Mouse (Mus musculus) heart, adult 8-10 months (tissue): ENCODE measurements around the gene Plpp2. TPM values are rescaled to one million over a fixed set of nuclear protein-coding genes. Genes with fewer than 3 reads are reported as not detected.

Experiments used
- DNase-seq: peaks from one replicate; pipeline ENCODE4 v3.0.0; 2022; ENCODE audit warnings: low spot score
- total RNA-seq, 4 experiments: library from RNA; stranded (reverse); gene quantifications; 2 replicates each; pipeline ENCODE4 v1.2.4; 2022

The Plpp2 gene
- total RNA-seq, result 1 to 10 TPM; 3.1 to 7.1 (median 4.8) TPM

DNA sequence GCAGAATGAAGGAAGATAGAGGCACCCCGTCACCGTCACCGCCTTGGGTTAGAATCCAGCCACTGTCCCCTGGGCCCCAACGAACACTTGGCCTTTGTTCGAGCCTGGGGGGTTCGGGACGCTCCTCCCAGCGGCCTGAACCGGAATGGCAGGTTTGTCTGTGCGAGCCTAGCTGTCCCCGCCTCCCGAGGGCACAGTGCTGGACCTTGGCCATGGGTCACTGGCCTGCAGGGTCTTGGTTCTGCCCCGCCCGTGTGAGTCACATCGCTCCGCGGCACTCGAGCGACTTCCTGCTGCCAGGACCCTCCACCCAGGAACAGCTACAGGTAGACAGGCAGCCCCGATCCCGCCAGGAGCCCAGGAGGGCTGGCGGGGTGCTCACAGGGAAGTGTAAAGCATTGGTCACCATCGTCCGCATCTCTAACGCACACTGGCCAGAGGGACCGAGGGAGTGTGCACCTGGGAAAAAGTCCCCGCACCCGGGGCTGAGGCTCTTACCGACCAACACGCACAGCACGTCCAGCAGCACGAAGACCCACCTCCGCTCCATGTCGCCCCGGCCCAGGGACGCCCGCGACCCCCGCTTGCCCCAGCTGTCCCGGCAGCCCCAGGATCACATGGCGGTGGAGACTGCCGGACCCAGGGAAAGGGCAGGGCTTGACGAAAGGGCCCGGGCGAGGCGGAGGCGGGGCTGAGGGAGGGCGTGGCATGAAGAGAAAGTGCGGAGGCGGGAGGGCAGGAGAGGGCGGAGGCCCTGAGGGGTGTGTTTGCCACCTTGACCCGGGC lies at the start of gene Plpp2:
TSS of gene Plpp2 (minus strand) at position 671 of the 786 bp plus-strand sequence.
- DNase-seq, result peak; percentile 47

- DNase-seq, result no peak
Observed at GRCm38 (mm10) chr10:79581501-79581900, 47.9 kb upstream of the Plpp2 start.

DNA sequence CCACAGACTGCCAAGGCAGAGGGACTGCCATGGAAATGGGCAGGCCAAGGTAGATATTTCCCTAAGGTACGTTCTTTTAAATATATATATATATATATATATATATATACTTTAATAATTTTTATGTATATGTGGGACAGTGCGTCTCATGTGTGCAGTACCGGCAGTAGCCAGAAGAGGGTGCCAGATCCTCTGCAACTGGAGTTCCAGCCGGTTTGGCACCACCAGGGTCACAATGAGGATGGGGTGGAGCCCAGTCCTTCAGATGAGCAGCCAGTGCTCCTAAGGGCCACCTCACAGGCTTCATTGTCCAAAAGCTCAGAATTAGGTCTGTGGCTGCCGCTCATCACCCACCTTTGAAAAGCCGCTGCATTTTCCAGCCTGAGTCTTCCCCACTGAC lies 47.2 kb upstream of the Plpp2 start:
- no peak for DNase-seq

GRCm38 (mm10) chr10:79580356-79580755 lies 46.8 kb upstream of the Plpp2 start:
- no peak for DNase-seq

DNA sequence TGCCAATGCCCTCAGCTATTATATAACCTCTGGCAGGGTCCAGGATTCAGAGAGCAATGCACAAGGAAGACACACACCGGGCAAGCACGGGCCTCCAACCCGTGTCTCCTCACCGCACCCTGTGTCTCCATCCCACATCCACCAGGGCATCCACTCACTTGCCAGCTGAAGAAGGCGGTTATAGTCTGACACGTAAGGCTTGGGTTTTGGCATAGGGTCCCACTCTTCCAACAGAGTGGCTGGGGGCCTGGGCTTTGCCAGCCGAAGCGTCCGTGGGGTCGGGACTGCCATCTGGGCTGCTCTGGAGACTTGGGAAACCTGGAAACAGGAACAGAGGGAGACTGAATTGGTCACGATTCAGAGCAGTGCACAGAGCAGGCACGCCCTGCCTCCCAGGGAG lies 46.2 kb upstream of the Plpp2 start:
- DNase-seq, result no peak

- DNase-seq, result no peak
Observed at GRCm38 (mm10) chr10:79578891-79579290, 45.3 kb upstream of the Plpp2 start.

GRCm38 (mm10) chr10:79578276-79578675 lies 44.7 kb upstream of the Plpp2 start:
- no peak for DNase-seq

DNA sequence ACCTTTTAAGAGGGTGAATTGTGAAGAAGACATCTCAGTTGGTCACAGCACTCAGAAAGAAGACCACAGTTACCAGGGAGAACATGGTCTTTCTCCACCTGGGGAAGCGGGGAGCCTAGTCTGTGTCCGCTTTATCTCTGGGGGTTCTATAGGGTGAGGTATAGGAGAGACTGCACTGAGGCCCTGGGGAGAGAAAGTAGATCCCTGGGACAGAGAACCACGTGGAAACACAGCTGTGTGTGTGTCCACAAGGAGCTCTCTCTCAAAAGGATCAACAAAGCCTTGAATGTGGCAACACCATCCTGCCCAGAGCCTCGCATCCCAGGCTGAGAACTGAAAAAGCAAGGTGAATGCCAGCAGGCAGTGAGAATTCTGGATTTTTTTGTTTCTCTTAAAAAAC lies 43.8 kb upstream of the Plpp2 start:
- no peak for DNase-seq

- no peak for DNase-seq
Observed at GRCm38 (mm10) chr10:79575754-79576153, 42.2 kb upstream of the Plpp2 start.

- DNase-seq, result no peak
Observed at GRCm38 (mm10) chr10:79574796-79575195, 41.2 kb upstream of the Plpp2 start.

DNA sequence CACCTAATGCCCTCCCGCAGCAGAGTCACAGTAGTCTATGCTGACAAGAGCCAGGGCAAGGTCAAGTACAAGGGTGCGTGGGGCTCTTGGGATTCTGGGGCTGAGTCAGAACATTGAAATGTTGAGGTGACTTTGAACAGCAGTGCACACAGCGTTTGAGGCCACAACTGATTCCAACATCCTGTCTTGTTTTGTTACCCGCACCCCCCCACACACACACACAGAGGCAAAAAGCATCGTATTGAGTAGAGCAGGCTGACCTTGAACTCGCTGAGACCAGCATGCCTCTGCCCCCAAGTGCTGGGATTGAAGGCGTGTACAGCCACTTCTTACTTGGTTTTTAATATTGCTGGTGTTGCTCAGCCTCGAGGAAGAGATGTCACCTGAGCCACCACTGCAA lies 40.8 kb upstream of the Plpp2 start:
- DNase-seq, result no peak

DNA sequence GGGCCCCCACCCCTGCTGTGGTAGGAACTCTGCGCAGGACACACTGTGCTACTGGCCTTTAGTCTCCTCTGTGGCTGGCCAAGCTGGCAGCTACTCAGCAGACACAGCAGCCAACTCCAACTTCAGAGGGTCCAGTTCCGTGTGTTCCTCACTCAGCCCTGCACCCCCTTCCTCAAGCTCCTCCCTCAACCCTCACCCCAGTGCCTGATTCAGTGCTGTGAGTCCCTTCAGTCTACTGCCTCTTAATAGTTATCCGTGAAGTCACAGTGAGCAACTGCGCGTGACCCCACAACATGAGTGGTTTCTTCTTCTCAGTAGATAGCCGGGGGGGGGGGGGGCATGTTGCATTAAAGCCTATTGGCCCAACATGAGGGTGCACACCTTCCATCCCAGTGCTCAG lies 40.0 kb upstream of the Plpp2 start:
- no peak for DNase-seq

- no peak for DNase-seq
Observed at GRCm38 (mm10) chr10:79571314-79571713, 37.7 kb upstream of the Plpp2 start.

- DNase-seq, result no peak
Observed at GRCm38 (mm10) chr10:79569921-79570320, 36.3 kb upstream of the Plpp2 start.

DNA sequence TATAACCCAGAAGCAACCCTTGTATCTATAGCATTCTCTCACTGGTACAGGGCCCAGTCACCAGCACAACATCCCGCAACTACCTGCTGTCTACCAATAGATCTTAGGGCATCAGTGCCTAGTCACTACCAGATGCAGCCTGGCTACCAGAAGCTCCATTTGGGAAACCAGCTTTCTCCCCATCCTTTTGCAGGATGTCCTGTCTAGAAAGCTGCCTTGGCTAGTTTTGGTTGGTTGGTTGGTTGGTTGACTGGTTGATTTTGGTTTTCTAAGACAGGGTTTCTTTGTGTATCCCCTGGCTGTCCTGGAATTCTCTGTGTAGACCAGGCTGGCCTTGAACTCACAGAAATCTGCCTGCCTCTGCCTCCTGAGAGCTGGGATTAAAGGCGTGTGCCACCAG lies 26.1 kb upstream of the Plpp2 start:
- DNase-seq, result no peak

GRCm38 (mm10) chr10:79557496-79557895 lies 23.9 kb upstream of the Plpp2 start:
- DNase-seq, result no peak

DNA sequence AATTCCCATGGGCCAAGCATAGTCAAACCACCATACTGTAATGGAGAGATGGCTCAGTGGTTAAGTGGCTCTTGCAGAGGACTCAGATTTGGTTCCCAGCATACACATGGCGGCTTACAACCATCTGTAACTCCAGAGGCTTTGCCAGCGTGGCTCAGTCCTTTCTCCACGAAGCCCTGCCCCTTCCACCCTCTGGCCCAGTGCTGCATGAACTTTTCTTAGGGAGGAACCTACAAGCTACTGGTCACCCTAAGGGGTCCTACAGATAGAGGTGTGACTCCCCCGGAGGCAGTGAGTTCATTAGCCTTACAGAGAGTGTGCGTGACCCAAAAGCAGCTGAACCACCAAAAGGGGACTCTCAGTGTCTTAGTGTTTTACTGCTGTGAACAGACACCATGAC lies 23.4 kb upstream of the Plpp2 start:
- no peak for DNase-seq

DNA sequence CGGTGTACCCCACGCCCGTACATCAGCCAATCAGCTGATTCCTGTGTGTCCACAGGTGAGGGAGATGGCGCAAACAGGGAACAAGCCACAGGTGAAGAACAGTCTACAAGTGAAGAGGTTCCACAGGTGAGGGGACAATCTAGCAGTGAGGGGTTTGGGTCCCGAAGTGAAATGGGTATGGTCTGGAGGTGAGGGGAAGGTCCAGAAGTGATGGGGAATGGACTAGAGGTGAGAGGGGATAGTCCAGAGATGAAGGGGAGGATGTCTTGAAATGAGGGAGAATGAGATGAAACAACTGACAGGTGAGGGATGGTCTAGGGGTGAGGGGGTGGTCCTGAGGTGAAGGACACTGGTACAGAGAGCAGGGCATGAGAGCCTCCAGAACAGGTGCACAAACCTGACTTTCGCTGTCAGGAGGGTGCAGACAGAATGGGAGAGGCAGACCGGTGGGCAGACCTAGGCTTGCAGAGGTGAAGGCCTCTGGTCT lies 21.7 kb upstream of the Plpp2 start:
- DNase-seq, result no peak

GRCm38 (mm10) chr10:79554330-79555237 lies 21.0 kb upstream of the Plpp2 start, which contains the start of gene Mier2:
Gene Mier2 (minus strand): TSS chr10:79555199.
- DNase-seq, result peak; percentile 53

DNA sequence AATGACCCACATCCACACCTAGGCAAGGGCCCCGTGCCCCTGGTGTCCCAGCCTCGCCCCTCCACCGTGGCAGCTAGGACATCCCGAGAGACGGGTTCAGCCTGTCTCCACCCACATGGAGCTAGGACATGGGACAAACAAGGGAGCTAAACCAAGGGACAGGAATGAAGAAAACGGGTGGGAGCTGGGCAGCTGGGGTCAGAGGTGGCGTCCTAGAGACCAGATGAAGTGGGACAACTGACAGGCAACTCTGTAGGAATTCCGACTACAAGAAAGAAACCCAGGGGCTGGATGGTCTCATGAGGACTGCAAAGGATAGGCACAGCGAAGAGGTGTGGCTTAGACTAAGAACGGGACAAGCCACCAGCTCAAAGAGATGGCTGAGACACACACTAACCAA lies 20.1 kb upstream of the Plpp2 start:
- no peak for DNase-seq

- DNase-seq, result no peak
Observed at GRCm38 (mm10) chr10:79553176-79553575, 19.6 kb upstream of the Plpp2 start.

GRCm38 (mm10) chr10:79552531-79552930 lies 18.9 kb upstream of the Plpp2 start:
- DNase-seq, result no peak

DNA sequence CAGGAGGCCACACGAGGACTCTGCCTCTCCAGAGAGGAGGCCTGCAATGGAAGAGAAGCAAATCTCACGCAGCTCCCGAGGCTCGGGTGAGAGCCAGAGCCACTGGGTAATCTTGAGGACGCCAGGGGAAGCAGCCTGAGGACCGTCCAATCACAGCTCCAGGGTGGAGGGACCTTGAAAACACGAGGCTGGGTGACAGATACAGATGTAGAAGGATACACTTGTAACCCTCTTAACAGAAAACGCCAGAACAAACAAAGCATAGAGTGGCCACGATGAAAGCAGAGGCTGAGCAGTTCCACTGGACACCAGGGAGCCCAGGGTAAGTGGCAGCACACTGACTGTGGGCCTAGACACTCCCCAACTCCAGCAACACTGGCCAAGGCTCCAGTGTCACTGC lies 16.8 kb upstream of the Plpp2 start:
- DNase-seq, result no peak
